Mouse (Mus musculus) MEL (cell line): ENCODE measurements around the gene Gm37240. TPM values are rescaled to one million over a fixed set of nuclear protein-coding genes. Genes with fewer than 3 reads are reported as not detected.

Source experiments
- DNase-seq: peaks from one replicate; pipeline ENCODE4 v3.0.0; 2011; ENCODE audit warnings: low read depth, low spot score
- H3K27ac ChIP-seq: 2 replicates; pipeline ENCODE4 v1.5.1; 2012; ENCODE audit warnings: low read depth, mild to moderate bottlenecking, control low read depth, low read length, moderate library complexity; ENCODE audit not compliant: control insufficient read depth
- H3K27me3 ChIP-seq, 2 experiments: fragments of 150-350 bp in 1 of 2; sonication (generic) in 1 of 2; 2 replicates each; pipeline ENCODE4 v1.6.1; 2012; ENCODE audit warnings: low read length in 2 of 2, mild to moderate bottlenecking in 2 of 2, improper control_type of control experiment in 1 of 2, moderate library complexity in 1 of 2; ENCODE audit not compliant: insufficient read depth in 2 of 2, control insufficient read depth in 1 of 2
- H3K36me3 ChIP-seq, 2 experiments: 2 replicates each; pipeline ENCODE4 v1.6.1; 2012 to 2014; ENCODE audit warnings: low read length in 2 of 2, improper control_type of control experiment in 1 of 2, inconsistent platforms in 1 of 2, mild to moderate bottlenecking in 1 of 2; ENCODE audit not compliant: insufficient read depth in 2 of 2, control insufficient read depth in 1 of 2
- H3K4me1 ChIP-seq, 2 experiments: fragments of 150-350 bp in 1 of 2; sonication (generic) in 1 of 2; 2 replicates each; pipeline ENCODE4 v1.6.1; 2012; ENCODE audit warnings: low read length in 2 of 2, improper control_type of control experiment in 1 of 2, mild to moderate bottlenecking in 1 of 2; ENCODE audit not compliant: insufficient read depth in 2 of 2, control insufficient read depth in 1 of 2
- H3K4me3 ChIP-seq, 2 experiments: fragments of 150-350 bp in 1 of 2; sonication (generic) in 1 of 2; 2 replicates each; pipeline ENCODE4 v1.5.1; 2012; ENCODE audit warnings: low read depth in 2 of 2, low read length in 2 of 2, mild to moderate bottlenecking in 2 of 2, moderate library complexity in 2 of 2, control low read depth in 1 of 2, improper control_type of control experiment in 1 of 2; ENCODE audit not compliant: control insufficient read depth in 1 of 2, insufficient read depth in 1 of 2
- H3K79me2 ChIP-seq: 2 replicates; pipeline ENCODE4 v1.6.1; 2012; ENCODE audit warnings: mild to moderate bottlenecking, low read length, moderate library complexity; ENCODE audit not compliant: control insufficient read depth, poor library complexity, insufficient read depth
- H3K9ac ChIP-seq: 2 replicates; pipeline ENCODE4 v1.6.1; 2012; ENCODE audit warnings: low read depth, mild to moderate bottlenecking, control low read depth, low read length, moderate library complexity; ENCODE audit not compliant: control insufficient read depth, poor library complexity, severe bottlenecking
- H3K9me3 ChIP-seq: fragments of 150-350 bp; sonication (generic); replicated peaks from 2 replicates; pipeline ENCODE4 v1.6.1; 2012; ENCODE audit warnings: mild to moderate bottlenecking, low read length, improper control_type of control experiment, moderate library complexity; ENCODE audit not compliant: insufficient read depth
- CHD1 ChIP-seq: IDR thresholded peaks from 2 replicates; pipeline ENCODE4 v1.6.1; 2012; ENCODE audit warnings: low read depth, mild to moderate bottlenecking, inconsistent platforms, low read length, improper control_type of control experiment
- CTCF ChIP-seq, 3 experiments: IDR thresholded peaks in 2 of 3; conservative IDR thresholded peaks in 1 of 3; 2 replicates each; pipeline ENCODE4 v1.5.1; 2011 to 2012; ENCODE audit warnings: low read length in 3 of 3, low read depth in 2 of 3, mild to moderate bottlenecking in 2 of 3, improper control_type of control experiment in 1 of 3, inconsistent platforms in 1 of 3, mixed read lengths in 1 of 3, moderate library complexity in 1 of 3; ENCODE audit not compliant: control insufficient read depth in 1 of 3, insufficient read depth in 1 of 3, poor library complexity in 1 of 3, severe bottlenecking in 1 of 3
- E2F4 ChIP-seq: IDR thresholded peaks from 2 replicates; pipeline ENCODE4 v1.6.1; 2011; ENCODE audit warnings: low read depth, low read length, improper control_type of control experiment, borderline replicate concordance
- ELF1 ChIP-seq: IDR thresholded peaks from 2 replicates; pipeline ENCODE4 v1.6.1; 2014; ENCODE audit warnings: low read depth, mild to moderate bottlenecking, inconsistent platforms, low read length, improper control_type of control experiment, moderate library complexity
- EP300 ChIP-seq, 2 experiments: IDR thresholded peaks; 2 replicates each; pipeline ENCODE4 v1.6.1; 2011; ENCODE audit warnings: improper control_type of control experiment in 2 of 2, low read length in 2 of 2, low read depth in 1 of 2, mild to moderate bottlenecking in 1 of 2
- ETS1 ChIP-seq: IDR thresholded peaks from 2 replicates; pipeline ENCODE4 v1.6.1; 2012; ENCODE audit warnings: low read depth, mild to moderate bottlenecking, inconsistent platforms, low read length, improper control_type of control experiment, moderate library complexity
- KAT2A ChIP-seq: conservative IDR thresholded peaks from 2 replicates; pipeline ENCODE4 v1.6.1; 2012; ENCODE audit warnings: low read depth, low read length, improper control_type of control experiment, inconsistent platforms
- MAFK ChIP-seq: IDR thresholded peaks from 2 replicates; pipeline ENCODE4 v1.6.1; 2011; ENCODE audit warnings: low read depth, mild to moderate bottlenecking, low read length, improper control_type of control experiment, borderline replicate concordance
- MAZ ChIP-seq: IDR thresholded peaks from 2 replicates; pipeline ENCODE4 v1.6.1; 2012; ENCODE audit warnings: low read depth, mild to moderate bottlenecking, inconsistent platforms, low read length, improper control_type of control experiment
- MXI1 ChIP-seq: IDR thresholded peaks from 2 replicates; pipeline ENCODE4 v1.6.1; 2011; ENCODE audit warnings: mild to moderate bottlenecking, low read depth, low read length, improper control_type of control experiment
- MYB ChIP-seq: IDR thresholded peaks from 2 replicates; pipeline ENCODE4 v1.6.1; 2011; ENCODE audit warnings: mild to moderate bottlenecking, low read depth, low read length, improper control_type of control experiment
- NRF1 ChIP-seq: IDR thresholded peaks from 2 replicates; pipeline ENCODE4 v1.6.1; 2014; ENCODE audit warnings: low read depth, mild to moderate bottlenecking, inconsistent platforms, low read length, improper control_type of control experiment, moderate library complexity; ENCODE audit not compliant: poor library complexity, insufficient read depth, severe bottlenecking
- POLR2A ChIP-seq, 2 experiments: IDR thresholded peaks; 2 replicates each; pipeline ENCODE4 v1.6.1; 2011 to 2012; ENCODE audit warnings: low read length in 2 of 2, mild to moderate bottlenecking in 2 of 2, control low read depth in 1 of 2, improper control_type of control experiment in 1 of 2, low read depth in 1 of 2, moderate library complexity in 1 of 2; ENCODE audit not compliant: control insufficient read depth in 1 of 2, insufficient read depth in 1 of 2, poor library complexity in 1 of 2
- POLR2AphosphoS2 ChIP-seq: IDR thresholded peaks from 2 replicates; pipeline ENCODE4 v1.6.1; 2011; ENCODE audit warnings: low read length, improper control_type of control experiment
- RCOR1 ChIP-seq: IDR thresholded peaks from 2 replicates; pipeline ENCODE4 v1.6.1; 2012; ENCODE audit warnings: low read depth, mild to moderate bottlenecking, inconsistent platforms, low read length, improper control_type of control experiment
- SIN3A ChIP-seq: IDR thresholded peaks from 2 replicates; pipeline ENCODE4 v1.6.1; 2012; ENCODE audit warnings: low read length, improper control_type of control experiment, inconsistent platforms
- SMC3 ChIP-seq: IDR thresholded peaks from 2 replicates; pipeline ENCODE4 v1.6.1; 2011; ENCODE audit warnings: low read depth, low read length, improper control_type of control experiment
- TAL1 ChIP-seq: IDR thresholded peaks from 2 replicates; pipeline ENCODE4 v1.6.1; 2012; ENCODE audit warnings: mild to moderate bottlenecking, inconsistent platforms, low read length, moderate library complexity, mixed read lengths
- TCF12 ChIP-seq: IDR thresholded peaks from 2 replicates; pipeline ENCODE4 v1.6.1; 2014; ENCODE audit warnings: low read depth, mild to moderate bottlenecking, inconsistent platforms, low read length, improper control_type of control experiment, moderate library complexity
- UBTF ChIP-seq: IDR thresholded peaks from 2 replicates; pipeline ENCODE4 v1.6.1; 2012; ENCODE audit warnings: low read depth, mild to moderate bottlenecking, inconsistent platforms, low read length, improper control_type of control experiment, moderate library complexity, borderline replicate concordance; ENCODE audit not compliant: insufficient read depth
- USF1 ChIP-seq: IDR thresholded peaks from 2 replicates; pipeline ENCODE4 v1.6.1; 2014; ENCODE audit warnings: low read depth, mild to moderate bottlenecking, inconsistent platforms, low read length, improper control_type of control experiment, moderate library complexity
- ZC3H11A ChIP-seq: IDR thresholded peaks from 2 replicates; pipeline ENCODE4 v1.6.1; 2012; ENCODE audit warnings: low read depth, mild to moderate bottlenecking, inconsistent platforms, low read length, improper control_type of control experiment
- ZMIZ1 ChIP-seq: IDR thresholded peaks from 2 replicates; pipeline ENCODE4 v1.6.1; 2012; ENCODE audit warnings: low read depth, mild to moderate bottlenecking, inconsistent platforms, low read length, improper control_type of control experiment, moderate library complexity
- ZNF384 ChIP-seq: IDR thresholded peaks from 2 replicates; pipeline ENCODE4 v1.6.1; 2012; ENCODE audit warnings: low read depth, mild to moderate bottlenecking, inconsistent platforms, low read length, improper control_type of control experiment
- polyA plus RNA-seq, 2 experiments: library from polyadenylated mRNA; stranded (reverse) in 1 of 2; unstranded in 1 of 2; fragments of >175 nt in 1 of 2; fragments of >200 nt in 1 of 2; gene quantifications; 2 replicates each; pipeline versions ENCODE4 v1.2.1 to v1.2.4; 2012; ENCODE audit warnings: low replicate concordance in 2 of 2, low read depth in 1 of 2; ENCODE audit not compliant: insufficient read length in 2 of 2, insufficient read depth in 1 of 2, missing spikeins in 1 of 2
- total RNA-seq: library from RNA; depleted of rRNA; stranded (reverse); fragments of 300-350 nt; gene quantifications from 2 replicates; pipeline ENCODE4 v1.2.3, GENCODE M21; 2012

Gene Gm37240
- total and polyA plus RNA-seq, 3 experiments: 0.04 TPM; not detected in 2

DNA sequence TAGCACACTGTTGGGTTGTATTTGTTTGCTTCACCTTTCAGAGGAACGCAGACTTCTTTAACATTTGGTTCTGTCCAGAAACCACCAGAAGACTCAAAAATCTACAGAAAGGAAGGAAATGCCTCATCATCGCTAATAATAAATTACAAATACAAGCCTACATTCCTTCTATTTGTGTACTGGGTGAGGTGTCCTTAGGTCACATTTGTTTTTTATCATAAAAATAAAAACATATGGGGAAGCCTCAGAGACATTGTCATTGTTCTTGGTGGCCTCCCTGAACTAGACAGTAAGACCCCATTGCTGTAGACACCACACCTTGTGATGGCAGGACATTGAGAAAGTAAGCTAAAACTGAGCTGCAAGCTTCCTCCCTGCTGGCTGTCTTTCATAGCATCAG, 70.1 kb downstream of the Gm37240 start, which contains the start of gene Fam160a1:
Gene Fam160a1 (minus strand): TSS at position 101 of the 400 bp plus-strand sequence.
- H3K36me3 ChIP-seq: no peaks in the 10 kb centered on the region
- no peak for DNase-seq
- H3K27me3 ChIP-seq: no peaks in the 10 kb centered on the region; a peak in 1 of 4 replicates
- no peak within 1 kb of the TSS for H3K4me3 ChIP-seq
- no peak within 1 kb of the TSS for H3K27ac ChIP-seq
- no peak for TF ChIP-seq POLR2A (IDR thresholded peaks at IDR 0.05; ENCODE audit: control insufficient read depth in 1 of 2, insufficient read depth in 1 of 2, low read depth in 1 of 2, low read length in 2 of 2, poor library complexity in 1 of 2)
- no peak for TF ChIP-seq RCOR1
- no peak for TF ChIP-seq ETS1
- TF ChIP-seq ZNF384: no peak
- no peak for TF ChIP-seq TCF12
- TF ChIP-seq CTCF (IDR thresholded peaks at IDR 0.05 in 2 of 3, conservative IDR thresholded peaks at IDR 0.05 in 1 of 3; ENCODE audit: control insufficient read depth in 1 of 3, insufficient read depth in 1 of 3, low read depth in 2 of 3, low read length in 3 of 3, poor library complexity in 1 of 3, severe bottlenecking in 1 of 3): no peak
- no peak for TF ChIP-seq E2F4
- no peak for TF ChIP-seq ZMIZ1
- no peak for TF ChIP-seq ELF1
- TF ChIP-seq MXI1: no peak
- TF ChIP-seq SIN3A: no peak
- TF ChIP-seq SMC3: no peak
- no peak for TF ChIP-seq POLR2AphosphoS2
- TF ChIP-seq NRF1: no peak
- TF ChIP-seq KAT2A: no peak
- no peaks in the 10 kb centered on the region for H3K4me1 ChIP-seq
- H3K79me2 ChIP-seq: no peaks in the 10 kb centered on the region
- H3K9ac ChIP-seq: no peak within 1 kb of the TSS
- no peaks in the 10 kb centered on the region for H3K9me3 ChIP-seq

GRCm38 (mm10) chr3:85814241-85814640, 73.1 kb downstream of the Gm37240 start:
- Histone ChIP-seq H3K9ac (no peak overlapping the region), H3K36me3 (no peaks in the 10 kb centered on the region), H3K9me3 (no peaks in the 10 kb centered on the region)
- TF ChIP-seq UBTF (no peak), MAZ (no peak), EP300 (IDR thresholded peaks at IDR 0.05; ENCODE audit: low read depth in 1 of 2, low read length in 2 of 2) (no peak), USF1 (no peak), ELF1 (no peak), ZC3H11A (no peak), TAL1 (no peak), RCOR1 (no peak), TCF12 (no peak), MAFK (no peak), MXI1 (no peak), SIN3A (no peak), E2F4 (no peak), MYB (no peak), SMC3 (no peak), POLR2A (IDR thresholded peaks at IDR 0.05; ENCODE audit: control insufficient read depth in 1 of 2, insufficient read depth in 1 of 2, low read depth in 1 of 2, low read length in 2 of 2, poor library complexity in 1 of 2) (no peak), CHD1 (no peak)
- TF ChIP-seq, all 39 proteins: peak for 0
- no peaks in the 10 kb centered on the region for H3K79me2 ChIP-seq
- no peak for DNase-seq
- H3K4me3 ChIP-seq: no peak overlapping the region
- H3K27ac ChIP-seq: no peak overlapping the region
- H3K27me3 ChIP-seq: no peaks in the 10 kb centered on the region
- H3K4me1 ChIP-seq: no peaks in the 10 kb centered on the region
